Mouse (Mus musculus): ENCODE data around the gene Poldip2.

GRCm38 (mm10) chr11:78465568-78466180, 46.3 kb upstream of the Poldip2 start, which contains the start of gene Slc46a1:
- TF ChIP-seq GATA1 (IDR thresholded peaks at IDR 0.05; ENCODE audit: low read length) (no peak), TAL1 (IDR thresholded peaks at IDR 0.05; ENCODE audit: low read length) (no peak)

Measured in erythroblast, embryonic 14.5 days (primary cell).